Mouse (Mus musculus): Measurements from ENCODE around the gene Fance. TPM values are rescaled to one million over a fixed set of nuclear protein-coding genes. Genes with fewer than 3 reads are reported as not detected.

Fance gene
- polyA plus RNA-seq, 1 experiment: 42.0 TPM

DNA sequence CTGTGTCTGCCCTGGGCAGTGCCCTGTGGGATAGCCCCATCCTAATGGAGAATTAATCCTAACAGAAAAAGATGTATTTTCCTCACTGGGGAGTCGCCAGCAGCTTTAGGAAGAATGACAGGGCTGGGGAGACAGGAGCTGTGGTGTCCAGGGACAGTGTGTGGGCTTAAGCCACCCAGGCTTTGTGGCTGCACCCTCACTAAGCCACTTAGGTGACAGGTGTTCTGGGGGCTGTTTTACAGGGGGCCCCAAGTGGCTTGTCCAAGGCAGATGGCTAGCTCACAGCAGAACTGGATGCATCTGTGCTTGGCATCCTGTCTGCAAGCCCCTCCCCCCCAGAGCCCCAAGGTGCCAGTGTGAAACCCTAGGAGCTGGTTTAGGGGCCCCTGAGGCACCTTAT lies 58.6 kb downstream of the Fance start:
- H3K79me2 ChIP-seq (ENCODE audit: control insufficient read depth, insufficient read depth): no peaks in the 10 kb centered on the region
- TF ChIP-seq MYOD1 (IDR thresholded peaks at IDR 0.05; ENCODE audit: control insufficient read depth, insufficient read length, low read depth): no peak
- H3K79me3 ChIP-seq (ENCODE audit: low read depth): no peaks in the 10 kb centered on the region
- no peak overlapping the region for H3K4me3 ChIP-seq (ENCODE audit: insufficient read depth, poor library complexity, severe bottlenecking)
- no peaks in the 10 kb centered on the region for H3K36me3 ChIP-seq (ENCODE audit: control insufficient read depth, insufficient read depth)
- H3ac ChIP-seq (ENCODE audit: control insufficient read depth, insufficient read length, low read depth): no peak overlapping the region
- H3K27me3 ChIP-seq (ENCODE audit: control insufficient read depth, insufficient read depth, insufficient read length): no peaks in the 10 kb centered on the region

DNA sequence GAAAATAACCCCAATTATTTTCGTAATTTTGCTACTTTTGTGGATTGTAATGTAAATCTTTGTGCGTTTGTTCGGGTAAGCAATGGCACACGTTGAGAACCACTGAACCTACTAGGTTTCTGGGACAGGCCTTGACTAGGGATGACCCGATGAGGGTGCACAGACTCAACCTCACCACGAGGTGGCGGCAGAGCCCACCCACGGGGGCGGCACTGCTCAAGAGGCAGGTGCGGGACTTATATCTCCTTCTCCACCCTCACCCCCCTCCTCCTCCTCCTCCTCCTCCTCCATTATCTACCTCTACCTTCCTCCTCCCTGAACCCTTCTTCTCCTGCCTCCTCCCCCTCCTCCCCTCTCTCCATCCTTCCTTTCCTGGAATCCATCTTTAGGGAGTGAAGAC lies 60.5 kb downstream of the Fance start:
- TF ChIP-seq MAX (IDR thresholded peaks at IDR 0.05): no peak
- no peak for TF ChIP-seq MYOG (IDR thresholded peaks at IDR 0.05; ENCODE audit: control insufficient read depth, extremely low read depth, insufficient read length)
- TF ChIP-seq MYOD1 (IDR thresholded peaks at IDR 0.05; ENCODE audit: control insufficient read depth, insufficient read length, low read depth): no peak
- TF ChIP-seq FOSL1 (IDR thresholded peaks at IDR 0.05; ENCODE audit: insufficient read depth, low read length, poor library complexity, severe bottlenecking): no peak
- TF ChIP-seq CTCF (IDR thresholded peaks at IDR 0.05; ENCODE audit: control insufficient read depth, insufficient read depth, insufficient read length): peak; percentile 86
- no peak for TF ChIP-seq CEBPB (IDR thresholded peaks at IDR 0.05; ENCODE audit: low read depth)
- no peaks in the 10 kb centered on the region for H3K79me2 ChIP-seq (ENCODE audit: control insufficient read depth, insufficient read depth)
- H3K4me3 ChIP-seq (ENCODE audit: insufficient read depth, poor library complexity, severe bottlenecking): no peak overlapping the region
- no peak overlapping the region for H3ac ChIP-seq (ENCODE audit: control insufficient read depth, insufficient read length, low read depth)
- H3K79me3 ChIP-seq (ENCODE audit: low read depth): no peaks in the 10 kb centered on the region
- H3K36me3 ChIP-seq (ENCODE audit: control insufficient read depth, insufficient read depth): no peaks in the 10 kb centered on the region
- no peaks in the 10 kb centered on the region for H3K27me3 ChIP-seq (ENCODE audit: control insufficient read depth, insufficient read depth, insufficient read length)

DNA sequence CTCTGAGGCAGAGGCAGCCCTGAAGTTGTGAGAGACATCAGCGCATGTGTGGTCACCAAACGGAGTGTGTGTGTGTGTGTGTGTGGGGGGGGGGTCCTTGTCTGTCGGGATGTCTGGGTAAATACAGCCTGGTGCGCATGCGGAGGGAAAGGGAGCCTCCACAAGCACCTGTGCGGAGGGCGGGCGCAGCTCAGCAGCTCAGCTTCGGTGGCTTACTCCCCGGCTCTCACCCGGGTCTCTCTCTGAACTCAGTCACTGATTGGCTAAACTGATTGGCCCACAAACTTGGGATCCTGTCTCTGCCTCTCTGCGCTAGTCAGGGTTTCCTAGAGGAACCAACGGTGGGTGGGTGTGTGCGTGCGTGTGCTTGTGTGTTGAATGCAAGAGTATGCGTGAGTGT lies 61.2 kb downstream of the Fance start:
- no peaks in the 10 kb centered on the region for H3K79me3 ChIP-seq (ENCODE audit: low read depth)

DNA sequence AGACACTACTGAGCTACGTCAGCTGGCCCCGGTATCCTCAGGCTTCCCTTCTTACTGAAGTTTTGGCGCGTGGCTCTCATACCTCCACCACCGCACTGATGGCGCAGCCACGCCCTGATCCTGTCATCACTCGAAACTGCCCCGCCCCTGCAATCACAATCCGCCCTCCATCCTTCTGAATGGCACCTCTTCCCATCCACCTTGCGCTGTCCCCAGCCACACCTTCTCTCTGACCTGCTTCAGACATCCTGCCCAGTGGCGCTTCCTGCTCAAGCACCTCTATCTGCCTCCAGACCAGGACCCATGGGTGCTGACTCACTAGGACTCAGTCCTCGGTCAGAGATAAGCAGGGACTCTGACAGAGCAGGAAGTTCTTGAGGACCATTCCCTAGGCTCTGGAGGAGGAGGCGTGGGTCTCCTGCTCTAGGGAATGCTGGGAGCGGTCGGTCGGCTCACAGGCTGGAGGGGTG lies 62.3 kb downstream of the Fance start:
- Histone ChIP-seq H3ac (ENCODE audit: control insufficient read depth, insufficient read length, low read depth) (no peak overlapping the region), H3K4me3 (ENCODE audit: insufficient read depth, poor library complexity, severe bottlenecking) (no peak overlapping the region), H3K79me3 (ENCODE audit: low read depth) (no peaks in the 10 kb centered on the region), H3K27me3 (ENCODE audit: control insufficient read depth, insufficient read depth, insufficient read length) (no peaks in the 10 kb centered on the region), H3K79me2 (ENCODE audit: control insufficient read depth, insufficient read depth) (no peaks in the 10 kb centered on the region), H3K36me3 (ENCODE audit: control insufficient read depth, insufficient read depth) (no peaks in the 10 kb centered on the region)
- TF ChIP-seq FOSL1 (IDR thresholded peaks at IDR 0.05; ENCODE audit: insufficient read depth, low read length, poor library complexity, severe bottlenecking) (no peak), MYOD1 (IDR thresholded peaks at IDR 0.05; ENCODE audit: control insufficient read depth, insufficient read length, low read depth) (no peak), MYOG (IDR thresholded peaks at IDR 0.05; ENCODE audit: control insufficient read depth, extremely low read depth, insufficient read length) (no peak), CEBPB (IDR thresholded peaks at IDR 0.05; ENCODE audit: low read depth) (no peak), MAX (IDR thresholded peaks at IDR 0.05) (no peak), USF1 (IDR thresholded peaks at IDR 0.05; ENCODE audit: low read depth) (no peak), CTCF (IDR thresholded peaks at IDR 0.05; ENCODE audit: control insufficient read depth, insufficient read depth, insufficient read length) (no peak)

More for the DNA sequence above, 61.2 kb downstream of the Fance start:
- H3K79me2 ChIP-seq (ENCODE audit: control insufficient read depth, insufficient read depth): no peaks in the 10 kb centered on the region
- H3ac ChIP-seq (ENCODE audit: control insufficient read depth, insufficient read length, low read depth): no peak overlapping the region
- no peaks in the 10 kb centered on the region for H3K27me3 ChIP-seq (ENCODE audit: control insufficient read depth, insufficient read depth, insufficient read length)
- no peaks in the 10 kb centered on the region for H3K36me3 ChIP-seq (ENCODE audit: control insufficient read depth, insufficient read depth)
- no peak overlapping the region for H3K4me3 ChIP-seq (ENCODE audit: insufficient read depth, poor library complexity, severe bottlenecking)
- TF ChIP-seq USF1 (IDR thresholded peaks at IDR 0.05; ENCODE audit: low read depth) (no peak), CEBPB (IDR thresholded peaks at IDR 0.05; ENCODE audit: low read depth) (no peak), FOSL1 (IDR thresholded peaks at IDR 0.05; ENCODE audit: insufficient read depth, low read length, poor library complexity, severe bottlenecking) (no peak), MAX (IDR thresholded peaks at IDR 0.05) (no peak), MYOD1 (IDR thresholded peaks at IDR 0.05; ENCODE audit: control insufficient read depth, insufficient read length, low read depth) (no peak), CTCF (IDR thresholded peaks at IDR 0.05; ENCODE audit: control insufficient read depth, insufficient read depth, insufficient read length) (no peak), MYOG (IDR thresholded peaks at IDR 0.05; ENCODE audit: control insufficient read depth, extremely low read depth, insufficient read length) (no peak)

Other genes with a start within 250 kb of the Fance start
- gene Tcp11, start 232.9 kb upstream of the Fance start, polyA plus RNA-seq (2012; fragmentation: generic; extraction: Trizol): not detected
- 0.09 TPM for gene Scube3, start 171.4 kb upstream of the Fance start, polyA plus RNA-seq (2012; fragmentation: generic; extraction: Trizol)
- 21.0 TPM for gene Zfp523, start 136.4 kb upstream of the Fance start, polyA plus RNA-seq (2012; fragmentation: generic; extraction: Trizol)
- gene Def6, start 105.7 kb upstream of the Fance start, polyA plus RNA-seq (2012; fragmentation: generic; extraction: Trizol): 5.7 TPM
- 24.7 TPM for gene Ppard, start 80.8 kb upstream of the Fance start, polyA plus RNA-seq (2012; fragmentation: generic; extraction: Trizol)
- 3,499 TPM for gene Rpl10a, start 15.0 kb downstream of the Fance start, polyA plus RNA-seq (2012; fragmentation: generic; extraction: Trizol)
- gene Tead3, start 37.3 kb downstream of the Fance start, polyA plus RNA-seq (2012; fragmentation: generic; extraction: Trizol): 21.5 TPM
- 0.27 TPM for gene Tulp1, start 51.7 kb downstream of the Fance start, polyA plus RNA-seq (2012; fragmentation: generic; extraction: Trizol)
- gene Fkbp5, start 204.0 kb downstream of the Fance start, polyA plus RNA-seq (2012; fragmentation: generic; extraction: Trizol): 24.4 TPM
- gene Armc12, start 217.3 kb downstream of the Fance start, polyA plus RNA-seq (2012; fragmentation: generic; extraction: Trizol): not detected
- gene Clpsl2, start 235.9 kb downstream of the Fance start, polyA plus RNA-seq (2012; fragmentation: generic; extraction: Trizol): not detected
- not detected for gene Clps, start 247.2 kb downstream of the Fance start, polyA plus RNA-seq (2012; fragmentation: generic; extraction: Trizol)

All from C2C12 (cell line).